ENCODE assay signal across 25 mouse cellular contexts in the genomic region with DNA sequence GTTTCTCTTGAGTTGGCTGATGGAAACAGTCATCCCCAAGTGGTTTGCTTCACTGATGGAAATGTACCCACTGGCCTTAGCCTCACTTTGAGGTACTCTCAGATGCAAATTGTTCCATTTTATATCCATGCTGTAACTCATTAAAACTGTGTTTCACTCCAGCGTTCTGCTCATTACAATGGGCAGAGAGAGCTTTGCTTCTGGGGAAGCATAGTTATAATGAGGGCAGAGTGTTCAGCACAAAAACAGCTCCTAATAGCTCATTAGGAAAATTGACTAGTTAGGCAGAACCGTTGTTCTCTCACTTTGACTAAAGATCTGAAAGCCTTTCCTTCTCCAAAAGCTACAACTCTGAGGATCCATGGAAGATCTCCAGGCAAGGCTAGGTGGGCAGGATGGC.
DNase-seq lines count a peak whose midpoint lies in the region; ATAC-seq and TF ChIP-seq lines count a peak whose summit lies in the region.
"Had no signal": no experiment of that assay in that cellular context is flagged by ENCODE, and none has a peak within 500 bp of the region (broad histone marks: within the 10 kb centered on the region; RNA-seq: fewer than 3 reads in every experiment).

No protein-coding gene starts in this region.

- TF ChIP-seq CTCF in brain, embryonic 14.5 days (IDR thresholded peaks at IDR 0.05; ENCODE audit: borderline replicate concordance, extremely low read depth, insufficient read depth, insufficient read length): no peak

- no peaks in the 10 kb centered on the region for H3K4me1 ChIP-seq in forebrain, embryonic 11.5 days (replicated peaks; ENCODE audit: control insufficient read depth, insufficient read depth, low read length)
- H3K4me1 ChIP-seq in forebrain, embryonic 10.5 days: 0 out of 2 replicates have a peak, but pooled peaks cover 3% of the 10 kb centered on the region
- no peaks in the 10 kb centered on the region; the same call in 1 of the 2 replicates for H3K4me1 ChIP-seq in forebrain, embryonic 15.5 days
- H3K4me1 ChIP-seq: embryonic facial prominence, embryonic 15.5 days; heart, embryonic 15.5 days; hindbrain, embryonic 15.5 days had no signal

- no peak overlapping the region for H3K4me3 ChIP-seq in forebrain, embryonic 11.5 days (ENCODE audit: low read depth, low read length)
- H3K4me3 ChIP-seq in forebrain, embryonic 10.5 days: no peak overlapping the region
- no peak overlapping the region for H3K4me3 ChIP-seq in forebrain, embryonic 15.5 days
- H3K4me3 ChIP-seq: embryonic facial prominence, embryonic 15.5 days; erythroblast, embryonic 14.5 days; heart, adult 2 months; heart, embryonic 15.5 days; hindbrain, embryonic 15.5 days had no signal

- no peaks in the 10 kb centered on the region for H3K9me3 ChIP-seq in forebrain, embryonic 11.5 days (ENCODE audit: control insufficient read depth, low read length)
- no peaks in the 10 kb centered on the region for H3K9me3 ChIP-seq in forebrain, embryonic 10.5 days
- H3K9me3 ChIP-seq in forebrain, embryonic 15.5 days: no peaks in the 10 kb centered on the region
- H3K9me3 ChIP-seq: embryonic facial prominence, embryonic 15.5 days; G1E; heart, embryonic 15.5 days; hindbrain, embryonic 15.5 days had no signal

- peak; percentile 71 for ATAC-seq in forebrain, embryonic 11.5 days (replicated peaks; ENCODE audit: low FRiP score)
- peak; percentile 67; the same call in 1 of the 2 replicates for ATAC-seq in forebrain, embryonic 15.5 days (replicated peaks)
- ATAC-seq: activated CD4-positive, CD25-positive, alpha-beta regulatory T cell, adult 4 months; CD4-positive, CD25-positive, alpha-beta regulatory T cell, adult 4 months; intestine, embryonic 16.5 days had no signal

- H3K36me3 ChIP-seq in forebrain, embryonic 11.5 days (ENCODE audit: control insufficient read depth, insufficient read depth, low read length): no peaks in the 10 kb centered on the region
- no peaks in the 10 kb centered on the region for H3K36me3 ChIP-seq in forebrain, embryonic 10.5 days (replicated peaks)
- H3K36me3 ChIP-seq in forebrain, embryonic 15.5 days: no peaks in the 10 kb centered on the region
- H3K36me3 ChIP-seq: embryonic facial prominence, embryonic 15.5 days; G1E; heart, embryonic 15.5 days; hindbrain, embryonic 15.5 days had no signal

- no peak overlapping the region for H3K27ac ChIP-seq in forebrain, embryonic 11.5 days (ENCODE audit: low read depth, low read length)
- no peak overlapping the region for H3K27ac ChIP-seq in forebrain, embryonic 10.5 days
- H3K27ac ChIP-seq in forebrain, embryonic 15.5 days (replicated peaks): no peak overlapping the region
- H3K27ac ChIP-seq: embryonic facial prominence, embryonic 15.5 days; heart, adult 2 months; heart, embryonic 15.5 days; hindbrain, embryonic 15.5 days had no signal

- H3K4me2 ChIP-seq in forebrain, embryonic 11.5 days (ENCODE audit: low read depth, low read length, severe bottlenecking): no peak overlapping the region
- no peak overlapping the region for H3K4me2 ChIP-seq in forebrain, embryonic 15.5 days (replicated peaks)
- H3K4me2 ChIP-seq: embryonic facial prominence, embryonic 15.5 days; heart, embryonic 11.5 days; heart, embryonic 15.5 days; hindbrain, embryonic 15.5 days had no signal

- DNase-seq in forebrain, embryonic 11.5 days (ENCODE audit: low spot score): no peak
- DNase-seq in forebrain, embryonic 10.5 days (ENCODE audit: extremely low spot score, low spot score): no peak
- peak; percentile 80 for DNase-seq in brain, embryonic 14.5 days (ENCODE audit: low read depth)
- peak; percentile 65 for DNase-seq in retina, postnatal 1 day
- DNase-seq in gastrocnemius, postnatal 4 days (ENCODE audit: low spot score in 2 of 2): no peak
- no peak for DNase-seq in thymus, adult 18-20 months
- DNase-seq: adrenal gland, postnatal 14 days; B cell, adult 2 months; cerebellum, adult 11 months; cerebellum, adult 8-10 months; cerebellum, postnatal 14 days; embryo, embryonic 11 days; gastrocnemius, postnatal 10 days; heart, adult 2 months; heart, postnatal 14 days had no signal

- no peaks in the 10 kb centered on the region for H3K27me3 ChIP-seq in forebrain, embryonic 11.5 days (ENCODE audit: control insufficient read depth, insufficient read depth, low read length)
- H3K27me3 ChIP-seq in forebrain, embryonic 10.5 days (ENCODE audit: poor library complexity, severe bottlenecking): no peaks in the 10 kb centered on the region
- no peaks in the 10 kb centered on the region for H3K27me3 ChIP-seq in forebrain, embryonic 15.5 days
- H3K27me3 ChIP-seq: embryonic facial prominence, embryonic 15.5 days; heart, embryonic 15.5 days; hindbrain, embryonic 15.5 days had no signal

- WGBS in forebrain, embryonic 11.5 days: 42% methylated on average over 2 of the region's 2 CpGs
- WGBS in forebrain, embryonic 10.5 days: 68% methylated on average over 2 of the region's 2 CpGs
- WGBS in forebrain, embryonic 15.5 days: 15% methylated on average over 2 of the region's 2 CpGs

- no peak overlapping the region for H3K9ac ChIP-seq in forebrain, embryonic 11.5 days (ENCODE audit: low read length)
- H3K9ac ChIP-seq in forebrain, embryonic 15.5 days (replicated peaks): no peak overlapping the region
- H3K9ac ChIP-seq: embryonic facial prominence, embryonic 15.5 days; heart, embryonic 15.5 days; hindbrain, embryonic 15.5 days had no signal

- TF ChIP-seq POLR2A in brain, embryonic 14.5 days (IDR thresholded peaks at IDR 0.05; ENCODE audit: borderline replicate concordance, extremely low read depth, insufficient read depth, insufficient read length, poor library complexity, severe bottlenecking): no peak

Comparison
In these comparisons a context has a peak if more than half of its experiments do, and no peak if none do; other contexts are left out.
1. DNase-seq: peak in brain, embryonic 14.5 days (single experiment) and retina, postnatal 1 day (single experiment); none in forebrain, embryonic 11.5 days (single experiment), forebrain, embryonic 10.5 days (single experiment), gastrocnemius, postnatal 4 days (0 of 2) and thymus, adult 18-20 months (0 of 2).